Mouse (Mus musculus) midbrain, postnatal 0 days (tissue): Measurements from ENCODE around the gene Olfr1370. TPM values are rescaled to one million over a fixed set of nuclear protein-coding genes. Genes with fewer than 3 reads are reported as not detected.
A peak's percentile ranks its signal among the peaks of the same experiment; 100 is the strongest.

Source experiments
- ATAC-seq: fragments of 200-750 bp; cut with Nextera tagmentation; 2 replicates; pipeline ENCODE4 v1.8.0; 2017; ENCODE audit warnings: moderate number of reproducible peaks, mild to moderate bottlenecking, moderate TSS enrichment, moderate library complexity; ENCODE audit not compliant: low FRiP score
- DNase-seq: peaks from one replicate; pipeline ENCODE4 v3.0.0-alpha.2; 2015; ENCODE audit warnings: low spot score
- H3K27ac ChIP-seq: fragments of 300-500 bp; sonication (generic); 2 replicates; pipeline ENCODE4 v1.5.1; 2014; ENCODE audit warnings: low read depth, mild to moderate bottlenecking, low read length, mixed read lengths
- H3K27me3 ChIP-seq: fragments of 300-500 bp; sonication (generic); 2 replicates; pipeline ENCODE4 v1.6.1; 2014; ENCODE audit warnings: low read length, control low read depth, mixed read lengths; ENCODE audit not compliant: insufficient read depth
- H3K36me3 ChIP-seq: fragments of 300-500 bp; sonication (generic); 2 replicates; pipeline ENCODE4 v1.6.1; 2014; ENCODE audit warnings: low read length, control low read depth, mixed read lengths; ENCODE audit not compliant: insufficient read depth
- H3K4me1 ChIP-seq: fragments of 300-500 bp; sonication (generic); 2 replicates; pipeline ENCODE4 v1.6.1; 2014; ENCODE audit warnings: mild to moderate bottlenecking, control low read depth, antibody characterized with exemption, low read length, mixed read lengths; ENCODE audit not compliant: insufficient read depth
- H3K4me2 ChIP-seq: fragments of 300-500 bp; sonication (generic); 2 replicates; pipeline ENCODE4 v1.6.1; 2014; ENCODE audit warnings: low read depth, mild to moderate bottlenecking, low read length, mixed read lengths; ENCODE audit not compliant: poor library complexity, severe bottlenecking
- H3K4me3 ChIP-seq: fragments of 300-500 bp; sonication (generic); 2 replicates; pipeline ENCODE4 v1.5.1; 2014; ENCODE audit warnings: low read depth, mild to moderate bottlenecking, low read length, moderate library complexity
- H3K9ac ChIP-seq: fragments of 300-500 bp; sonication (generic); replicated peaks from 2 replicates; pipeline ENCODE4 v1.6.1; 2014; ENCODE audit warnings: mild to moderate bottlenecking, low read length, moderate library complexity, mixed read lengths; ENCODE audit not compliant: poor library complexity, severe bottlenecking
- H3K9me3 ChIP-seq: fragments of 300-500 bp; sonication (generic); 2 replicates; pipeline ENCODE4 v1.6.1; 2016; ENCODE audit warnings: low read length, control low read depth
- CTCF ChIP-seq: IDR thresholded peaks from 2 replicates; pipeline ENCODE4 v1.5.1; 2016; ENCODE audit warnings: antibody characterized with exemption, mild to moderate bottlenecking
- WGBS: fragments of 180-500 bp; shearing (Covaris S2); extraction: QIAGEN DNeasy Blood & Tissue Kit; methylation state at CpG from one replicate; pipeline ENCODE4 v1.1.7; 2014; 5-methylcytosine and 5-hydroxymethylcytosine counted together
- polyA plus RNA-seq: library from polyadenylated mRNA; unstranded; fragments of >200 nt; fragmentation: Nextera tagmentation; extraction: Ambion mirVana; gene quantifications from 2 replicates; pipeline ENCODE4 v1.2.1, GENCODE M21; 2015
- total RNA-seq: library from RNA; depleted of rRNA; stranded (reverse); fragments of >200 nt; gene quantifications from 2 replicates; pipeline ENCODE4 v1.2.3, GENCODE M21; 2014

Gene Olfr1370
- total and polyA plus RNA-seq, 2 experiments from 2014 or later, result not detected

DNA sequence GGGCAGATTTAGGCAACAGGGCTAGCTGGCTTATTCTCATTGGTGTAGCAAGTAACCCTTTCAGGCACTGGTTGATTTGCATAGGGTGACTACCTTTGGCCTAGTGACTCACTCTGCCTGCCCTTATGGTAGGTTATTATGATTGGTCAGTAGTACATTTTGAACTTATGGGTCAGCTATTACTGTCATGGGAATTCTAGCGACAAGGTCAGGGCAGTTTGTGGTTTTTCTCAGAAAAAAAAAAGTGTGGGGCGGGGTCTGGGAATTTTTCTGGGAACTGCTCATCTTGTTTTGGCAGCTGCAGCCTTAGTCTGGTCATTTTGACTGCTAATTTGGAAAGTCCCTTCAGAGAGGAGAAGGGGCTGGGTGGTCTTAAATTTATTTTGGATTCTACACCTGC is 8.7 kb downstream of the Olfr1370 start:
- Histone ChIP-seq H3K4me2 (no peak overlapping the region), H3K4me3 (no peak overlapping the region), H3K36me3 (no peaks in the 10 kb centered on the region), H3K27ac (no peak overlapping the region), H3K9me3 (0 out of 2 replicates have a peak, but pooled peaks cover 4% of the 10 kb centered on the region), H3K27me3 (no peaks in the 10 kb centered on the region), H3K4me1 (no peaks in the 10 kb centered on the region), H3K9ac (no peak overlapping the region)
- no peak for ATAC-seq
- DNase-seq, result no peak
- TF ChIP-seq CTCF, result no peak
- WGBS, result 84% methylated on average over 2 of the region's 2 CpGs

DNA sequence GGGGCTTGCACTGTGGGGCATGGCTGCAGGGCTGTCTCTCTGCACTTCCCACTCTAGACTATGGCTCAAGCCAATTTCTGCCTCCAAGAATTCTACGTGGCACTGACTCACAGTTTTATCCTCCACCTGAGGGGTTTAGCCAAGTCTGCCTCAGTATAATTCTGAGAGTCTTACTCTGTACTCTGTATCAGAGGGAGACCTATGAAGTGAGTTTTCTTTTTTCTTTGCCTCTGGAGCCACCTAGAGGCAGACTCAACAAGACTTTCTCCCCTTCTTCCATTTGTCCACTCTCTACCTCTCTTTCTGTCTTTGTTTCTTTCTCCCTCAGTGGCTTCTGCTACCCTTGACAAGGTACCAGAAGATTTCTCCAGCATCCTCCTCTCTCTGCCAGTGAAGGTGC is 24.6 kb downstream of the Olfr1370 start:
- Histone ChIP-seq H3K9ac (no peak overlapping the region), H3K36me3 (no peaks in the 10 kb centered on the region), H3K4me2 (no peak overlapping the region), H3K27me3 (no peaks in the 10 kb centered on the region), H3K4me1 (no peaks in the 10 kb centered on the region), H3K9me3 (no peaks in the 10 kb centered on the region), H3K27ac (no peak overlapping the region), H3K4me3 (no peak overlapping the region)
- DNase-seq (peak; percentile 69), ATAC-seq (peak; percentile 47)
- peak; percentile 74 for TF ChIP-seq CTCF
- 50% methylated on average over 1 of the region's 1 CpGs for WGBS

DNA sequence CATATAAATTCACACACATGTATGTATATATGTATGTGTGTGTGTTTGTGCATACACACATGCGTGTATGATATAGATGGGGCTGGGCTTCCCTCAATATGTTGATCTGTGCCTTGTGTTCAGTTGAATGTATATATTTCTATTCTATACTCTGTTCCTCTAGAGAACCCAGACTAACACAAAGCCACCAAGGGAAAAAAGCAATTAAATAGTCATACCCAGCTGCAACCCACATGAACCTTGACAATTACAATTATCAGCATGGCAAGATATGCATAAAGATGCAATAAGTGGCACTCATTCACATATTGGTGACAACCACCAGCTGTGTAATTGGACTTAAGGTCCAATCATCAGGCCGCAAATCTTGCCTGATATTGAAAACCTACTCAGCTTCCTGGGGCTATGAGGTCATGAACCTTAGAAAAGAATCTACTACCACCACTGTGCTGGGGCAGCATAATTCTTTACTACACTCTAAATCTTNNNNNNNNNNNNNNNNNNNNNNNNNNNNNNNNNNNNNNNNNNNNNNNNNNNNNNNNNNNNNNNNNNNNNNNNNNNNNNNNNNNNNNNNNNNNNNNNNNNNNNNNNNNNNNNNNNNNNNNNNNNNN is 34.1 kb downstream of the Olfr1370 start:
- Histone ChIP-seq H3K4me2 (no peak overlapping the region), H3K27ac (no peak overlapping the region), H3K36me3 (no peaks in the 10 kb centered on the region), H3K4me3 (no peak overlapping the region), H3K9ac (no peak overlapping the region), H3K4me1 (no peaks in the 10 kb centered on the region), H3K9me3 (no peaks in the 10 kb centered on the region), H3K27me3 (no peaks in the 10 kb centered on the region)
- no peak for TF ChIP-seq CTCF
- DNase-seq (no peak), ATAC-seq (no peak)
- WGBS, result 83% methylated on average over 2 of the region's 2 CpGs

- H3K9ac ChIP-seq, result no peak overlapping the region
- H3K4me3 ChIP-seq, result no peak overlapping the region
- no peaks in the 10 kb centered on the region for H3K4me1 ChIP-seq
- no peaks in the 10 kb centered on the region for H3K36me3 ChIP-seq
- no peak overlapping the region for H3K27ac ChIP-seq
- no peaks in the 10 kb centered on the region for H3K9me3 ChIP-seq
- DNase-seq (no peak), ATAC-seq (no peak)
- H3K4me2 ChIP-seq, result no peak overlapping the region
- no peak for TF ChIP-seq CTCF
- no peaks in the 10 kb centered on the region for H3K27me3 ChIP-seq
These were observed 38.8 kb downstream of the Olfr1370 start for GRCm38 (mm10) chr13:21035981-21036380.

GRCm38 (mm10) chr13:21035011-21035410 is 39.7 kb downstream of the Olfr1370 start:
- H3K36me3 ChIP-seq, result no peaks in the 10 kb centered on the region
- no peaks in the 10 kb centered on the region for H3K4me1 ChIP-seq
- DNase-seq (peak; percentile 61), ATAC-seq (peak; percentile 59)
- H3K9me3 ChIP-seq, result no peaks in the 10 kb centered on the region
- TF ChIP-seq CTCF, result peak; percentile 90
- no peaks in the 10 kb centered on the region for H3K27me3 ChIP-seq
- no peak overlapping the region for H3K27ac ChIP-seq
- H3K4me3 ChIP-seq, result no peak overlapping the region
- WGBS, result 82% methylated on average over 3 of the region's 3 CpGs
- no peak overlapping the region for H3K9ac ChIP-seq
- H3K4me2 ChIP-seq, result no peak overlapping the region

GRCm38 (mm10) chr13:21033176-21033575 is 41.6 kb downstream of the Olfr1370 start:
- peak; percentile 62 for TF ChIP-seq CTCF
- Histone ChIP-seq H3K36me3 (no peaks in the 10 kb centered on the region), H3K4me3 (no peak overlapping the region), H3K9me3 (no peaks in the 10 kb centered on the region), H3K4me1 (no peaks in the 10 kb centered on the region), H3K27ac (no peak overlapping the region), H3K9ac (no peak overlapping the region), H3K4me2 (no peak overlapping the region), H3K27me3 (no peaks in the 10 kb centered on the region)
- DNase-seq (peak; percentile 88), ATAC-seq (peak; percentile 49; the same call in 1 of the 2 replicates)
- 58% methylated on average over 3 of the region's 3 CpGs for WGBS
